Mouse (Mus musculus) kidney, embryonic 14.5 days (tissue): ENCODE results near the gene Col25a1. TPM values are rescaled to one million over a fixed set of nuclear protein-coding genes. Genes with fewer than 3 reads are reported as not detected.
A peak's percentile ranks its signal among the peaks of the same experiment; 100 is the strongest.

Experiments
- ATAC-seq: fragments of 200-750 bp; cut with Nextera tagmentation; 2 replicates; pipeline ENCODE4 v1.8.0; 2017; ENCODE audit warnings: moderate number of reproducible peaks, mild to moderate bottlenecking, moderate TSS enrichment, moderate library complexity; ENCODE audit not compliant: low FRiP score, low TSS enrichment
- H3K27ac ChIP-seq: fragments of 300-500 bp; sonication (generic); 2 replicates; pipeline ENCODE4 v1.5.1; 2014; ENCODE audit warnings: low read depth, mild to moderate bottlenecking, low read length, moderate library complexity, mixed read lengths
- H3K27me3 ChIP-seq: fragments of 300-500 bp; sonication (generic); 2 replicates; pipeline ENCODE4 v1.6.1; 2014; ENCODE audit warnings: mild to moderate bottlenecking, low read length; ENCODE audit not compliant: control insufficient read depth, insufficient read depth
- H3K36me3 ChIP-seq: fragments of 300-500 bp; sonication (generic); 2 replicates; pipeline ENCODE4 v1.6.1; 2014; ENCODE audit warnings: low read length, mixed read lengths; ENCODE audit not compliant: control insufficient read depth, insufficient read depth
- H3K4me1 ChIP-seq: fragments of 300-500 bp; sonication (generic); 2 replicates; pipeline ENCODE4 v1.6.1; 2014; ENCODE audit warnings: low read length, mixed read lengths; ENCODE audit not compliant: control insufficient read depth, insufficient read depth
- H3K4me2 ChIP-seq: fragments of 300-500 bp; sonication (generic); replicated peaks from 2 replicates; pipeline ENCODE4 v1.6.1; 2014; ENCODE audit warnings: low read depth, mild to moderate bottlenecking, low read length
- H3K4me3 ChIP-seq: fragments of 300-500 bp; sonication (generic); 2 replicates; pipeline ENCODE4 v1.5.1; 2014; ENCODE audit warnings: mild to moderate bottlenecking, low read length
- H3K9ac ChIP-seq: fragments of 300-500 bp; sonication (generic); 2 replicates; pipeline ENCODE4 v1.6.1; 2014; ENCODE audit warnings: low read depth, mild to moderate bottlenecking, low read length, moderate library complexity
- H3K9me3 ChIP-seq: fragments of 300-500 bp; sonication (generic); 2 replicates; pipeline ENCODE4 v1.6.1; 2016; ENCODE audit warnings: low read length; ENCODE audit not compliant: control insufficient read depth
- WGBS: fragments of 180-500 bp; shearing (Covaris S2); extraction: QIAGEN DNeasy Blood & Tissue Kit; methylation state at CpG from one replicate; pipeline ENCODE4 v1.1.7; 2014; 5-methylcytosine and 5-hydroxymethylcytosine counted together
- polyA plus RNA-seq: library from polyadenylated mRNA; unstranded; fragments of >200 nt; fragmentation: Nextera tagmentation; extraction: Ambion mirVana; gene quantifications from 2 replicates; pipeline ENCODE4 v1.2.1, GENCODE M21; 2014

Col25a1 gene
- polyA plus RNA-seq, 1 experiment from 2014 or later = 5.4 TPM

- Histone ChIP-seq H3K4me2 (no peak overlapping the region), H3K36me3 (no peaks in the 10 kb centered on the region), H3K27ac (no peak overlapping the region), H3K4me3 (no peak overlapping the region), H3K9ac (no peak overlapping the region), H3K9me3 (no peaks in the 10 kb centered on the region), H3K4me1 (no peaks in the 10 kb centered on the region), H3K27me3 (peaks cover 5% of the 10 kb centered on the region; the same call in 1 of the 2 replicates)
- 49% methylated on average over 8 of the region's 8 CpGs for WGBS
- no peak for ATAC-seq
Measured at GRCm38 (mm10) chr3:130615625-130616024, 484.3 kb downstream of the Col25a1 start.

- no peak within 1 kb of the TSS for H3K27ac ChIP-seq
- H3K4me3 ChIP-seq = peak within 1 kb of the TSS; percentile 19; the same call in 1 of the 2 replicates
- WGBS = 1% methylated on average over 10 of the region's 10 CpGs
Measured at GRCm38 (mm10) chr3:130617439-130617898, 486.2 kb downstream of the Col25a1 start, which contains the start of gene Etnppl. Gene Etnppl, plus strand, starts transcription at chr3:130617448.

GRCm38 (mm10) chr3:130620517-130621146, 489.3 kb downstream of the Col25a1 start:
- no peak overlapping the region for H3K4me3 ChIP-seq
- WGBS = 69% methylated on average over 12 of the region's 12 CpGs
- H3K27ac ChIP-seq = no peak overlapping the region
- H3K4me2 ChIP-seq = no peak overlapping the region
- H3K9ac ChIP-seq = no peak overlapping the region
- no peaks in the 10 kb centered on the region for H3K9me3 ChIP-seq
- H3K27me3 ChIP-seq = peaks cover 5% of the 10 kb centered on the region; the same call in 1 of the 2 replicates
- H3K36me3 ChIP-seq = no peaks in the 10 kb centered on the region
- no peaks in the 10 kb centered on the region for H3K4me1 ChIP-seq
- no peak for ATAC-seq

More at GRCm38 (mm10) chr3:130617439-130617898, 486.2 kb downstream of the Col25a1 start, which contains the start of gene Etnppl:
- Histone ChIP-seq H3K4me2 (peak within 1 kb of the TSS; percentile 39), H3K27me3 (peaks cover 5% of the 10 kb centered on the region; the same call in 1 of the 2 replicates), H3K9ac (peak within 1 kb of the TSS; percentile 12; the same call in 1 of the 2 replicates), H3K36me3 (no peaks in the 10 kb centered on the region), H3K9me3 (no peaks in the 10 kb centered on the region), H3K4me1 (no peaks in the 10 kb centered on the region)
- peak; percentile 81 for ATAC-seq

- no peak overlapping the region for H3K27ac ChIP-seq
- H3K9me3 ChIP-seq = peaks cover 2% of the 10 kb centered on the region; the same call in 1 of the 2 replicates
- no peak for ATAC-seq
- H3K4me1 ChIP-seq = no peaks in the 10 kb centered on the region
- 94% methylated on average over 5 of the region's 5 CpGs for WGBS
- H3K9ac ChIP-seq = no peak overlapping the region
- H3K4me3 ChIP-seq = no peak overlapping the region
- H3K36me3 ChIP-seq = no peaks in the 10 kb centered on the region
- H3K27me3 ChIP-seq = no peaks in the 10 kb centered on the region
- no peak overlapping the region for H3K4me2 ChIP-seq
Measured at GRCm38 (mm10) chr3:130628358-130628757, 497.1 kb downstream of the Col25a1 start.

- H3K4me1 ChIP-seq = no peaks in the 10 kb centered on the region
- H3K9me3 ChIP-seq = no peaks in the 10 kb centered on the region
- H3K4me3 ChIP-seq = no peak overlapping the region
- no peak overlapping the region for H3K9ac ChIP-seq
- WGBS = 79% methylated on average over 5 of the region's 5 CpGs
- H3K27me3 ChIP-seq = no peaks in the 10 kb centered on the region
- no peak overlapping the region for H3K4me2 ChIP-seq
- no peak overlapping the region for H3K27ac ChIP-seq
- no peak for ATAC-seq
- no peaks in the 10 kb centered on the region for H3K36me3 ChIP-seq
Measured at GRCm38 (mm10) chr3:130633859-130634258, 502.6 kb downstream of the Col25a1 start.

- H3K27me3 ChIP-seq = no peaks in the 10 kb centered on the region
- no peak overlapping the region for H3K4me2 ChIP-seq
- H3K36me3 ChIP-seq = no peaks in the 10 kb centered on the region
- H3K4me1 ChIP-seq = no peaks in the 10 kb centered on the region
- H3K9me3 ChIP-seq = no peaks in the 10 kb centered on the region
- no peak for ATAC-seq
- no peak overlapping the region for H3K27ac ChIP-seq
- H3K9ac ChIP-seq = no peak overlapping the region
- H3K4me3 ChIP-seq = no peak overlapping the region
- 78% methylated on average over 11 of the region's 11 CpGs for WGBS
Measured at GRCm38 (mm10) chr3:130646110-130646810, 515.0 kb downstream of the Col25a1 start.

Other genes starting within 250 kb of the Col25a1 start
- 83.0 and 99.3 TPM in 2 replicates for gene Casp6, start 230.1 kb upstream of the Col25a1 start, polyA plus RNA-seq
- 0.80 and 1.6 TPM in 2 replicates for gene Mcub, start 161.3 kb upstream of the Col25a1 start, polyA plus RNA-seq
- gene Sec24b, start 69.9 kb upstream of the Col25a1 start, polyA plus RNA-seq = 26.2 and 40.4 TPM in 2 replicates